In the genomic region with DNA sequence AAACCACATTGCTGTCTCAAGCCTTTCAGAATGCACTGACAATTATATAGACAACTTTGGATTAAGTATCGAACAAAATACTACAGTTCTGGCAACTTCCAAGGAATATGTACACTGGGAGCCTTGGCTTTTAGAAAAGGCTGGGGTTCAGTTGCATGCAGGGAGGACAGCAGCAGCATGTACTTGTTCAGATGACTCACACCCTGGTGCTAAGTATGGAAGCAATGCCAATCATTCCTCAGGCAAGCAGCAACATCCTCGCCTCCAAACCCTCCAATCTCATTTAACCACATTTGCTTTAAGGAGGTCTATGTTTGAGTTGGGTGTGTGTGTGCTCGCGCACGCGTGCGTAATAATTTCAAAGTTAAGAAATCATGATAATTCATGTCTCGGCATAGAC, we compare ENCODE assay signal across 21 mouse cellular contexts. TPM values are rescaled to one million over a fixed set of nuclear protein-coding genes. Genes with fewer than 3 reads are reported as not detected.
DNase-seq lines count a peak whose midpoint lies in the region; ATAC-seq lines count a peak whose summit lies in the region.
"Had no signal": no experiment of that assay in that cellular context is flagged by ENCODE, and none has a peak within 500 bp of the region (broad histone marks: within the 10 kb centered on the region; RNA-seq: fewer than 3 reads in every experiment).

No protein-coding gene starts in this region.

- intact Hi-C loops in left cerebral cortex, postnatal 14 days (cut with DNase I): no loop called here
- intact Hi-C loops in left cerebral cortex, postnatal 4 days (cut with DNase I): no loop called here

- no peak overlapping the region for H3K27ac ChIP-seq in midbrain, embryonic 14.5 days (replicated peaks; ENCODE audit: low read depth, low read length)
- H3K27ac ChIP-seq: embryonic facial prominence, embryonic 10.5 days; forebrain, embryonic 10.5 days; forebrain, embryonic 15.5 days; heart, embryonic 10.5 days; hindbrain, embryonic 13.5 days had no signal

- H3K27me3 ChIP-seq in midbrain, embryonic 14.5 days (ENCODE audit: control insufficient read depth, insufficient read depth, low read length): no peaks in the 10 kb centered on the region
- H3K27me3 ChIP-seq: CH12.LX; forebrain, embryonic 15.5 days; hindbrain, embryonic 13.5 days had no signal

- WGBS in midbrain, embryonic 14.5 days: 97% methylated on average over 8 of the region's 8 CpGs

- no peak overlapping the region for H3K4me2 ChIP-seq in midbrain, embryonic 14.5 days (ENCODE audit: low read length)
- H3K4me2 ChIP-seq: forebrain, embryonic 15.5 days; hindbrain, embryonic 13.5 days had no signal

- DNase-seq in frontal cortex, postnatal 36 days (ENCODE audit: low spot score in 2 of 2): peak; percentile 9 to 20
- no peak for DNase-seq in frontal cortex, postnatal 10 days (ENCODE audit: low spot score in 2 of 2)
- DNase-seq in left cerebral cortex, postnatal 14 days (ENCODE audit: low spot score in 2 of 2): peak; percentile 8 to 32
- no peak for DNase-seq in left cerebral cortex, postnatal 4 days
- DNase-seq in 3T3-L1 (ENCODE audit: low read depth, low spot score): peak; percentile 29
- peak; percentile 71 for DNase-seq in fat pad, adult 2 months (ENCODE audit: extremely low read depth, low read depth, low spot score)
- no peak for DNase-seq in midbrain, embryonic 14.5 days
- DNase-seq in kidney, adult 8-10 months: no peak
- DNase-seq: adrenal gland, adult 2 months; adrenal gland, postnatal 25 days; cerebellum, adult 2 months; cerebellum, postnatal 10 days; gastrocnemius, postnatal 36 days; heart, adult 18-20 months; heart, postnatal 10 days had no signal

- no peaks in the 10 kb centered on the region for H3K4me1 ChIP-seq in midbrain, embryonic 14.5 days (ENCODE audit: control insufficient read depth, insufficient read depth, low read length)
- H3K4me1 ChIP-seq: embryonic facial prominence, embryonic 10.5 days; forebrain, embryonic 10.5 days; forebrain, embryonic 15.5 days; heart, embryonic 10.5 days had no signal

- no peak overlapping the region for H3K4me3 ChIP-seq in midbrain, embryonic 14.5 days (replicated peaks; ENCODE audit: low read depth, low read length)
- H3K4me3 ChIP-seq: embryonic facial prominence, embryonic 10.5 days; forebrain, embryonic 10.5 days; forebrain, embryonic 15.5 days; heart, embryonic 10.5 days; hindbrain, embryonic 13.5 days had no signal

- H3K9me3 ChIP-seq in midbrain, embryonic 14.5 days (ENCODE audit: control insufficient read depth, low read length): no peaks in the 10 kb centered on the region
- H3K9me3 ChIP-seq: embryonic facial prominence, embryonic 10.5 days; forebrain, embryonic 10.5 days; forebrain, embryonic 15.5 days; heart, embryonic 10.5 days; hindbrain, embryonic 13.5 days had no signal

- H3K9ac ChIP-seq in midbrain, embryonic 14.5 days (replicated peaks; ENCODE audit: low read length): no peak overlapping the region
- H3K9ac ChIP-seq: forebrain, embryonic 15.5 days; hindbrain, embryonic 13.5 days had no signal

- peaks cover 45% of the 10 kb centered on the region for H3K36me3 ChIP-seq in midbrain, embryonic 14.5 days (ENCODE audit: control insufficient read depth, insufficient read depth, low read length)

- ATAC-seq in midbrain, embryonic 14.5 days (ENCODE audit: low FRiP score, low TSS enrichment): no peak
- ATAC-seq: forebrain, embryonic 15.5 days had no signal

RNA-seq across cellular contexts. Expression of a gene that starts 6.2 kb away (rescaled TPM):
- total RNA-seq in left cerebral cortex, postnatal 14 days (2021): 10 to 100 TPM; 24.0 to 24.8 TPM
- 10 to 100 TPM; 22.4 to 28.7 TPM for total RNA-seq in left cerebral cortex, postnatal 4 days (2021)
- polyA plus RNA-seq in midbrain, embryonic 14.5 days (2014; fragmentation: Nextera tagmentation; extraction: Ambion mirVana): 14.3 and 18.1 TPM in 2 replicates

RNA-seq across cellular contexts. Expression of a gene that starts 30.8 kb away (rescaled TPM):
- 10 to 100 TPM; 47.1 to 50.1 TPM for total RNA-seq in left cerebral cortex, postnatal 14 days (2021)
- 10 to 100 TPM; 48.8 to 52.3 TPM for total RNA-seq in left cerebral cortex, postnatal 4 days (2021)
- 30.9 and 39.5 TPM in 2 replicates for polyA plus RNA-seq in midbrain, embryonic 14.5 days (2014; fragmentation: Nextera tagmentation; extraction: Ambion mirVana)

RNA-seq across cellular contexts. Expression of a gene that starts 51.7 kb away (rescaled TPM):
- total RNA-seq in left cerebral cortex, postnatal 14 days (2021): 10 to 100 TPM; 12.3 to 12.4 TPM
- 10 to 100 TPM; 13.9 to 15.7 TPM for total RNA-seq in left cerebral cortex, postnatal 4 days (2021)
- polyA plus RNA-seq in midbrain, embryonic 14.5 days (2014; fragmentation: Nextera tagmentation; extraction: Ambion mirVana): 10.7 and 12.2 TPM in 2 replicates

Comparison
In these comparisons a context has a peak if more than half of its experiments do, and no peak if none do; other contexts are left out.
1. DNase-seq: peak in frontal cortex, postnatal 36 days (2 of 2), left cerebral cortex, postnatal 14 days (2 of 2), 3T3-L1 (single experiment) and fat pad, adult 2 months (single experiment); none in frontal cortex, postnatal 10 days (0 of 2), left cerebral cortex, postnatal 4 days (single experiment), midbrain, embryonic 14.5 days (single experiment) and kidney, adult 8-10 months (0 of 2).